Mouse (Mus musculus) lung, postnatal 0 days (tissue): Measurements from ENCODE around the gene Dcaf5. TPM values are rescaled to one million over a fixed set of nuclear protein-coding genes. Genes with fewer than 3 reads are reported as not detected.

Source experiments
- ATAC-seq: fragments of 200-750 bp; cut with Nextera tagmentation; 2 replicates; pipeline ENCODE4 v1.8.0; 2017; ENCODE audit warnings: moderate library complexity
- DNase-seq: peaks from one replicate; pipeline ENCODE4 v3.0.0-alpha.2; 2016; ENCODE audit warnings: low spot score
- H3K27ac ChIP-seq: fragments of 300-500 bp; sonication (generic); 2 replicates; pipeline ENCODE4 v1.5.1; 2014; ENCODE audit warnings: antibody characterized with exemption, mild to moderate bottlenecking, low read length, mixed read lengths
- H3K27me3 ChIP-seq: fragments of 300-500 bp; sonication (generic); replicated peaks from 2 replicates; pipeline ENCODE4 v1.6.1; 2014; ENCODE audit warnings: low read length, mixed read lengths; ENCODE audit not compliant: insufficient read depth
- H3K36me3 ChIP-seq: fragments of 300-500 bp; sonication (generic); 2 replicates; pipeline ENCODE4 v1.6.1; 2014; ENCODE audit warnings: low read length, mixed read lengths; ENCODE audit not compliant: insufficient read depth
- H3K4me1 ChIP-seq: fragments of 300-500 bp; sonication (generic); 2 replicates; pipeline ENCODE4 v1.6.1; 2014; ENCODE audit warnings: antibody characterized with exemption, low read depth, low read length, mixed read lengths; ENCODE audit not compliant: insufficient read depth
- H3K4me2 ChIP-seq: fragments of 300-500 bp; sonication (generic); replicated peaks from 2 replicates; pipeline ENCODE4 v1.6.1; 2014; ENCODE audit warnings: low read depth, mild to moderate bottlenecking, low read length, moderate library complexity, mixed read lengths
- H3K4me3 ChIP-seq: fragments of 300-500 bp; sonication (generic); 2 replicates; pipeline ENCODE4 v1.5.1; 2014; ENCODE audit warnings: low read depth, low read length
- H3K9ac ChIP-seq: fragments of 300-500 bp; sonication (generic); replicated peaks from 2 replicates; pipeline ENCODE4 v1.6.1; 2014; ENCODE audit warnings: low read depth, mild to moderate bottlenecking
- H3K9me3 ChIP-seq: fragments of 300-500 bp; sonication (generic); 2 replicates; pipeline ENCODE4 v1.6.1; 2016; ENCODE audit warnings: low read length, mixed read lengths
- CTCF ChIP-seq: IDR thresholded peaks from 2 replicates; pipeline ENCODE4 v1.5.1; 2016; ENCODE audit warnings: antibody characterized with exemption, mild to moderate bottlenecking
- EP300 ChIP-seq: IDR thresholded peaks from 2 replicates; pipeline ENCODE4 v1.6.1; 2016; ENCODE audit warnings: antibody characterized with exemption, mild to moderate bottlenecking, control low read depth
- WGBS: fragments of 180-500 bp; shearing (Covaris S2); extraction: QIAGEN DNeasy Blood & Tissue Kit; methylation state at CpG from one replicate; pipeline ENCODE4 v1.1.7; 2014; 5-methylcytosine and 5-hydroxymethylcytosine counted together
- polyA plus RNA-seq: library from polyadenylated mRNA; unstranded; fragments of >200 nt; fragmentation: Nextera tagmentation; extraction: Ambion mirVana; gene quantifications from 2 replicates; pipeline ENCODE4 v1.2.1, GENCODE M21; 2015

Gene Dcaf5
- polyA plus RNA-seq, 1 experiment from 2014 or later = 8.3 TPM

GRCm38 (mm10) chr12:80396397-80396796, 40.0 kb downstream of the Dcaf5 start:
- Histone ChIP-seq H3K4me1 (no peaks in the 10 kb centered on the region), H3K36me3 (peaks cover 22% of the 10 kb centered on the region; the same call in 1 of the 2 replicates), H3K27me3 (no peaks in the 10 kb centered on the region), H3K9me3 (no peaks in the 10 kb centered on the region), H3K27ac (no peak overlapping the region), H3K4me3 (no peak overlapping the region), H3K9ac (no peak overlapping the region), H3K4me2 (no peak overlapping the region)
- 61% methylated on average over 6 of the region's 6 CpGs for WGBS
- TF ChIP-seq CTCF = no peak
- no peak for ATAC-seq
- no peak for DNase-seq

GRCm38 (mm10) chr12:80395270-80395669, 41.1 kb downstream of the Dcaf5 start:
- no peak overlapping the region for H3K4me3 ChIP-seq

GRCm38 (mm10) chr12:80394045-80394444, 42.4 kb downstream of the Dcaf5 start:
- no peak overlapping the region for H3K4me2 ChIP-seq
- no peak overlapping the region for H3K27ac ChIP-seq
- H3K27me3 ChIP-seq = no peaks in the 10 kb centered on the region
- H3K9ac ChIP-seq = no peak overlapping the region
- DNase-seq (no peak), ATAC-seq (no peak)
- TF ChIP-seq EP300 (no peak), CTCF (no peak)
- no peak overlapping the region for H3K4me3 ChIP-seq
- peaks cover 27% of the 10 kb centered on the region; the same call in 1 of the 2 replicates for H3K36me3 ChIP-seq
- WGBS = 88% methylated on average over 2 of the region's 2 CpGs
- no peaks in the 10 kb centered on the region for H3K9me3 ChIP-seq
- H3K4me1 ChIP-seq = no peaks in the 10 kb centered on the region

More at GRCm38 (mm10) chr12:80395270-80395669, 41.1 kb downstream of the Dcaf5 start:
- 94% methylated on average over 4 of the region's 4 CpGs for WGBS
- H3K4me1 ChIP-seq = no peaks in the 10 kb centered on the region
- no peak overlapping the region for H3K4me2 ChIP-seq
- TF ChIP-seq CTCF (no peak), EP300 (no peak)
- H3K27me3 ChIP-seq = no peaks in the 10 kb centered on the region
- DNase-seq = no peak
- H3K9ac ChIP-seq = no peak overlapping the region
- no peaks in the 10 kb centered on the region for H3K9me3 ChIP-seq
- H3K27ac ChIP-seq = no peak overlapping the region
- H3K36me3 ChIP-seq = peaks cover 24% of the 10 kb centered on the region; the same call in 1 of the 2 replicates
- no peak for ATAC-seq

GRCm38 (mm10) chr12:80389448-80389847, 47.0 kb downstream of the Dcaf5 start:
- Histone ChIP-seq H3K36me3 (peaks cover 12% of the 10 kb centered on the region), H3K9me3 (no peaks in the 10 kb centered on the region), H3K4me3 (no peak overlapping the region), H3K4me2 (no peak overlapping the region), H3K9ac (no peak overlapping the region), H3K27ac (no peak overlapping the region), H3K4me1 (no peaks in the 10 kb centered on the region), H3K27me3 (no peaks in the 10 kb centered on the region)
- 50% methylated on average over 3 of the region's 3 CpGs for WGBS
- ATAC-seq = no peak; the same call in 1 of the 2 replicates
- TF ChIP-seq CTCF (peak; percentile 75), EP300 (0 out of 2 replicates have a peak, but pooled peaks have one; percentile 22)
- peak; percentile 69 for DNase-seq

- DNase-seq (no peak), ATAC-seq (no peak)
- Histone ChIP-seq H3K9me3 (no peaks in the 10 kb centered on the region), H3K4me2 (no peak overlapping the region), H3K27me3 (no peaks in the 10 kb centered on the region), H3K4me1 (no peaks in the 10 kb centered on the region), H3K36me3 (peaks cover 8% of the 10 kb centered on the region), H3K27ac (no peak overlapping the region), H3K4me3 (no peak overlapping the region), H3K9ac (no peak overlapping the region)
- 91% methylated on average over 5 of the region's 5 CpGs for WGBS
- TF ChIP-seq CTCF = no peak
- no peak for TF ChIP-seq EP300
Measured at GRCm38 (mm10) chr12:80387326-80387725, 49.1 kb downstream of the Dcaf5 start.

GRCm38 (mm10) chr12:80385361-80385760, 51.0 kb downstream of the Dcaf5 start:
- TF ChIP-seq EP300 (no peak), CTCF (no peak)
- H3K4me2 ChIP-seq = no peak overlapping the region
- no peak overlapping the region for H3K27ac ChIP-seq
- no peak overlapping the region for H3K4me3 ChIP-seq
- no peaks in the 10 kb centered on the region for H3K9me3 ChIP-seq
- H3K27me3 ChIP-seq = no peaks in the 10 kb centered on the region
- 78% methylated on average over 1 of the region's 1 CpGs for WGBS
- no peak overlapping the region for H3K9ac ChIP-seq
- H3K36me3 ChIP-seq = peaks cover 4% of the 10 kb centered on the region; the same call in 1 of the 2 replicates
- ATAC-seq (no peak), DNase-seq (no peak)
- no peaks in the 10 kb centered on the region for H3K4me1 ChIP-seq

- Histone ChIP-seq H3K9me3 (no peaks in the 10 kb centered on the region), H3K9ac (no peak overlapping the region), H3K4me2 (no peak overlapping the region), H3K27ac (no peak overlapping the region), H3K36me3 (no peaks in the 10 kb centered on the region), H3K4me3 (no peak overlapping the region), H3K4me1 (no peaks in the 10 kb centered on the region), H3K27me3 (no peaks in the 10 kb centered on the region)
- 85% methylated on average over 8 of the region's 8 CpGs for WGBS
- TF ChIP-seq EP300 (no peak), CTCF (no peak)
- no peak for ATAC-seq
- DNase-seq = peak; percentile 30
Measured at GRCm38 (mm10) chr12:80383478-80383877, 52.9 kb downstream of the Dcaf5 start.
